Mouse (Mus musculus) lung, adult 2 months (tissue): ENCODE results near the gene Cap2.

Source experiments
- CTCF ChIP-seq: fragments of 200-500 bp; IDR thresholded peaks from 2 replicates; pipeline ENCODE4 v1.5.1; 2011; ENCODE audit warnings: mild to moderate bottlenecking, low read length, control low read depth; ENCODE audit not compliant: insufficient read depth
- POLR2A ChIP-seq: fragments of 200-500 bp; IDR thresholded peaks from 2 replicates; pipeline ENCODE4 v1.6.1; 2011; ENCODE audit warnings: low read depth, mild to moderate bottlenecking, control low read depth, low read length, borderline replicate concordance; ENCODE audit errors: extremely low read depth

DNA sequence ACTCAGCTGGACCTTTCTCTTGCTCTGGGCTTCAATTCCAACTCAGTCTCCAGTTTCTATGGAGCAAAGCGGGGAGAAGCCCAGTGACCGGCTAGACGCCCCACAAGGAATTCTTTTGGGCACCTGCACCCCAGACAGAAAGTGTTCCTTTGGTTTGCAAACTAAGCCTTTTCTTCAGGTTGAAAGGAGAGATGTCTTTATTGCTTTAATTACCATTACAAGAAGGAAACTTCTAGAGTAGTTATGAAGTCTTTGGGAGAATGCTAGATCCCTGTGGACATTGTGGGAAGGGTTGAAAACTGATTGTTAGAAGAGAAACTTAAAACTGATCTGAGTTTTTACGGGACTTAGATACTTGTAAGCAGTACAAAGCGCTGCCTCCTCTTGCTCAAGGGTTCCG, 143.8 kb downstream of the Cap2 start:
- no peak for TF ChIP-seq POLR2A
- no peak for TF ChIP-seq CTCF
